Mouse (Mus musculus): ENCODE measurements around the gene Gm26938.
A peak's percentile ranks its signal among the peaks of the same experiment; 100 is the strongest.

Gene Gm26938

DNA sequence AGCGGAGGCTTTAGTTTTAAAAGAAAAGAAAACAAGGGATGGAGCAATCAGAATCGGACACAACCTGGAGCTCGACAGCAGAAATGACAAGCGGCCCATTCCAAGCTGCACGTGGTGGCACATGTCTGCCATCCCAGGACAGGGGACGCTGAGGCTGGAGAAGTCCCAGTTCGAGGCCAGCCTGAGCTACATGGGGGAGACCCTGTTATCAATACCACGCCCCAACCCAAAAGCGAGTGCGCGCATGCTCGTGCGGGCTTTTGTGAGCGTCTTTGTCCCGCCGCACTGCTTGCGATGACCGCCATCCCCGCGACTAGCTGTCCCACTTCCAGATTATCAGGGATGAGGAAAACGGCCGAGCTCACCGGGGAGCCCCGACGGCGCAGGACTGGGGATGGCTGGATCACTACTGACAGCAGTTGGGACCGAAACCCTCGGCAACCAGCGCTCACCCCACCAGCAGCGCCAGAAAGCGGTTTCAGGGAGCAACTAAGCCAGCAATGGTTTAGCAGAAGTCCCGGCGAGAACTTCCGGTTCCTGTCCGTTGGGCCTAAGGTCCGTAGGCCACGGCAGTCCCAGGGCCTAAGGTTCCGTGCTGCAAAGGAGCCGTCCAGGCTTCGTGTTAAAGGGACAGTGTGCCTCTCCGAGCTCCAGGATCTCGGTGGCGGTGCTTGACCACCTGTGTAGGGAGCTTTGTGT, at the start of gene Gm26938, which contains the start of gene Psmg3:
TSS of gene Gm26938 (minus strand) at position 51 of the 699 bp plus-strand sequence.
TSS of gene Psmg3 (minus strand) at position 529 of the 699 bp plus-strand sequence.
- DNase-seq (ENCODE audit: low spot score), result peak; percentile 89

DNA sequence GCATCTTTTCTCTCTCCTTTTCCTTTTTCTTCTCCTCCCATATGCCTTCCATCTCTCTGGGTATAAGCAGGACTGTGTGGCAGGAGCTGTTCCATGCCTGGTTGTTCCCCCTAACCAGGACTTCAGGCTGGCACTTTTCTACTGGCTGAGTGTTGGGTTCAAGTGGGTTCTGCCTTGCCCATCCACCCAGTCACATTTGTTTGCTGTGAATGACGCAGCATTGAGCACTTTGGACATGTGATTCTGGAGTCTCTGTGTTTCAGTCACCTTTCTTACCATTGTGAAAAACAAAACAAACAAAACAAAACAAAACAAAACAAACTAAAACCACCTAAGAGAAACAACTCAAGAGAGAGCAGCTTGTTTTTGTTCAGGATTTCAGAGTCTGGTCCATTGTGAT, 45.3 kb upstream of the Gm26938 start:
- no peak for DNase-seq (ENCODE audit: low spot score)

DNA sequence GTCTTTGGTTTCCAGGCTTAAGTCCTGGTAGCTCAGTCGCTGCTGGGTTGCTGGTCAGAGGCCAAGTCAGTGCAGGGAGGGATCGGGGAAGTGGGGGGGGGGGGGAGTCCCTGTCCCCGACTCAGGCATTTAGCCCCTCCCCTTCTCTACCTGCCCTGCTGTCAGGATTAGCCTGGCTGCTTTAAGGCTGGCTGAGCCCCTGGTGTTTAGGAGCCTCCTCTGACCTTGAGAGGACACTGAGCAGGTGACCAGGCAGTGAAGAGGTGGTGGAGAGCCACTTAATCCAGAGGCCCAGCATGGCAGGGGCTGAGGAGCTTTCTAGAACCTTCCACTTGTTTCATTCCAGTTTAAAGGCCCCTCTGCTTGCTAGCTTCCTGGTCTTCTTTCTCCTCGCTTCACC, 44.7 kb upstream of the Gm26938 start:
- no peak for DNase-seq (ENCODE audit: low spot score)

DNA sequence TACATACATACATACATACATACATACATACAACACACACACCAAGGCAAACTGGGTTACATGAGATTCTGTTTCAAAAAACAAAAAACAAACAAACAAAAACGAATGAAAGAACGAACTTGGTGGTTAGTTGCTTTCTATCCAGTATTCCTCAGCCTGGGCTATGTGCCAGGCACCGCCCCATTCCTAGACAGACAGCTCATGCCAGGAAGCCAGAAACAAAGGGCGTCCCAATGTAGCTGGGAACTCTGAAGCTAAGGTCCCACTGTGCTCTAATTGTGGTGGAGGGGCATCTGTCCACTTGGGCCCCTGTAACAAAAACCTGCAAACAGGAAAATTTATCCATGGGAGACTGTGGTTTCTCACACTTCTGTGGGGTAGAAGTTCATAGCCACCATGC, 36.6 kb upstream of the Gm26938 start:
- peak; percentile 80 for DNase-seq (ENCODE audit: low spot score)

DNA sequence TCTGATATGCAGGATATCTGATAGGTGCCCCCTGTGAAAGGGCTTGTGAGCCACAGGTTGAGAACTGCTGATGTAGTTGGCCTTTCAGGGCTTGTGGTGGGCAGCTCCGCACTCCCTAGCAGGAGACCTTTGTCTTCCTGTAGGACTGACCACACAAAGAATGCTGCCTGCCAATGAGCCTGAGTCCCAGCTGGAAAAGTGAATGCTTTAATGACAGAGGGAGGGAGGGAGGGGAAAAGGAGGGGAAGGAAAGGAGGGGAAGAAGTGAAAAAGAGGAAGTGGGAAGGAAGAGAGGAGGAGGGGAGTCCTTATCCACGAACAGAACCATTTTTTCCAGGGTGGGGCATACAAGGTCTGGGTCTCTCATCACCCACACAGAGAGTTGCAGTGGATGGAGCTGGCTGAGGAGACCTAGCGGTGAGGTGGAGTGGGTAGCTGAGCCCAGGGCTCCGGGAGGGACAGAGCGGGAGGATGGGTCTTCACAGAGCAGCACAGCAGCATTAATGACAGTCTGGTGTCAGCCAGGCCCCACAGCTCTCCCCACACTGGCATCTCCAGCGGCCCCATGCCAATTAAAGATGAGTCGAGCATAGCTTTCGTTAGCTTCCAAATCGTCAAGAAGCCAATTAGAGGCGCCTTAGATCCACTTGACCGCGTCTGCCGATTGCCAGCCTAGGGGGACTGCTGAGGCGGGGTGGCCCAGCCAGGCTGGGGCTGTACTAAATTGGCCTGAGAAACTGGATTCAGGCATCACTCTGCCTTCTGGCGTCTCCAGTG, 34.3 kb upstream of the Gm26938 start:
- no peak for DNase-seq (ENCODE audit: low spot score)

DNA sequence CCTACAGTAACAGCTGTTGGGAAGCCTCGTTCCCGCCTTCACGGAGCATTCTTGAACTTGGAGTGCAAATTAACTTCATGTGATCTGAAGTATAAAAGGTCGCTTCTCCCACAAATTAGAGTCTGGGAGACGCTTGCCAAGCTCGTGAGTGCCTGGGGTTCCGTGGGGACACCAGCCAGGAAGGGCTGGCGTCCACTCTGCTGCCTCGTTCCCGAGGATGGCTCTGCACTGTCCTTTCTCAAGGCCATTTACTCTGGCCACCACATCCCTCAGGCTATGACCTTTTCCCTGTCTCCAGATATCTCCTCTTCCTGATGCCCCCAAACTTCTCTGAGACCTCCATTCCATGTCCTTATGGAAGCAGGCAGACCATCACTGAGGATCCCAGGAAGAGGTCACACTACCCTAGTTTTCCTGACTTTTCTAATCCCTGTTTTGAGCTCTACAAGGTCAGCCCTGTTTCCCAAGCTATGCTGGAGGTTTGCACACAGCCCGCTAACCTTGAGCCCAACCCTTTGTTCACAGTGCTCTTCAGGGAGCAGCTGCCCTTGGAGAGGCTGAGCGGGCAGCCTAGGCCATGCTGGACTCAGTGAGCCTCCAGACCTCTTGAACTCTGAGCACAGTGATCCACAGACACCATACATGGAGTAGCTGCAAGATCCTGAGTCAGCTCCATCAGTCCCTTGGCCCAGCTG, 23.6 kb upstream of the Gm26938 start:
- peak; percentile 63 for DNase-seq (ENCODE audit: low spot score)

DNA sequence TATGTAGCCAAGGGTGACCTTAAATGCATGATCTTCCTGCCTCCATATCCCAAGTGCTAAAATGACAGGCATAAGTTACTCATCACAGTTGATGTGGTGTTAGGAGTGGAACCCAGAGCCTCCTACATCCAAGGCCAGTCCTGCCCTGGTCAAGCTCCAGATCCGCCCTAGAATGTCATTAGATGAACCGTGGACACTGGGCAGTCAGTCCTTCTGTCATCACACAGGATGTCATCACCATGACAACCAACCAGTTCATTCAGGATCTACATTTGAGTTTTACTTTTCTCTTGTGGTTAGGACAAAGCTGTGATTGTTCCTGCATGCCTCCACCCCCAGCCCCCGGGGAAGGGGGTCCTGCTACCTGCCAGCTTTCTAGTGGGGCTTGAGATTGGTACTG, 12.9 kb upstream of the Gm26938 start:
- DNase-seq (ENCODE audit: low spot score), result no peak

DNA sequence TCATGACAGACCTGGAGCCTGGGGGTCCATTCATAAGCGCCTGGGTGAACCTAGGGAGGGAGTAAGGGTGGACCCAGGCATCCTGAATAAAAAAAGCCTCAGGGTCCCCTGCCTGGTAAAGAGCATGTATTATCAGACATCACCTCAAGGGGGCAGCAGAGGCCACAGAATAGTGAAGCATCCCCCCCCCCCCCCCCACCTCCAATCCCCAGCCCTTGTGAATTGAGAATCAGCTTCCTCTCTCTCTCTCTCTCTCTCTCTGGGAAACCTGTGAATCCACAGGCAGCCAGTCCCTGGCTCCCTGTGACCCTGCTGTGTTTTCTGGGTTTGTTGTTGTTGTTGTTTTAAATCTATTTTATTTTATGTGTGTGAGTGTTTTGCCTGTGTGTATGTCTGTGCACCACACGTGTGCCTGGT, 12.3 kb upstream of the Gm26938 start:
- DNase-seq (ENCODE audit: low spot score), result peak; percentile 88

DNA sequence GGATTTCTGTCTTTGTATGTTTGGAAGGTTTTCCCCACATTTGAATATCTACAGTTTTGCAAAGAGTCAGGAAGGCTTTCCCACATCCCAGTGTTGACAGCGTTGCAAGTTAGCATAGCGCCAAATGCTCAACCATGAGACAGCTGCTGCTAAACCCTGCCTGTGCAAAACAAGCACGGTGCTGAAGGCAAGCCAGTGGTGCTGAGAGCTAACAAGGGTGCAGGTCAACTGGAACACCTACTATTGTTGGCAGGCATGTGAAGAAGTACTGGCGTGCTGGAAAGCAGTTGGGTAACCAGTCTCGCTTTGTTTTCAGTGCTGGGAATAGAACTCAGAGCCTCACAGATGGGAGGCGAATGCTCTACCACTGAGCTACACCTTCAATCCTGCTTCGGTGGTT, 9.5 kb upstream of the Gm26938 start:
- DNase-seq (ENCODE audit: low spot score), result no peak

DNA sequence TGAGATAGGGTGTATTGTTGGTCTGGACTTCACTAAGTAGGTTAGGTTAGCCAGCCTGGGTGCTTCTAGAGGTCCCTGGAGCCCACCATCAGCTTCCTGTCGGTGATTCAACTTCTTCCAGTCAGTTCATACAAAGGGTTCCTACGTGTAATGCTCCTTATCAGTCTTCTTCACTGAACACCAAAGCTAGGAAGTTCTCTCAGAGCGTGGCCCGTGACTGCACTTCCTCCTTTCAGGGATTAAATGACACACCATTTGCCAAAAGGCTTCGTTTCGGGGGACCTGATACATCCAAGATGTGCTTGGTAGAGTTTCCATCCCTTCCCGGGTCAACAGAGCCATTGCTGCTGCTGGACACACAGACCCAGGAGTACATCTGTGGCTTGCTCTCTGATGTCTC, 5.9 kb upstream of the Gm26938 start:
- no peak for DNase-seq (ENCODE audit: low spot score)

DNA sequence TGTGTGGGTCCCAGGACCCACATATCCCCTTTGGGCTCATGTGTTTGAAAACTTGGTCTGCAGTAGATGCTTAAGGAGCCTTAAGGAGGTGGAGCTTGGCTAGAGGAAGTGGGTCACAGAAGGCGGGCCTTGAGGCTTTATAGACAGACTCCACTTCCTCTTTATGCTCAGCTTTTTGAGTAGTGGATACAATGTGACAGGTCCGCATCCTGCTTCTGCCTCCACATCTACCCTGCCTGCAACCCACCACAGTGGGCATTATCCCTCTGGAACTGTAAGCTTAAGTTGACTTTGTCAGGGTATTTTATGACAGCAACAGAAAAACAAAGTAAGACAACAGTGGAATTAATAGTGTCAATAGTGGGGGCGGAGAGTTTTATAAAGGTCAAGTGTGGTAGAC, 4.5 kb upstream of the Gm26938 start:
- DNase-seq (ENCODE audit: low spot score), result no peak

DNA sequence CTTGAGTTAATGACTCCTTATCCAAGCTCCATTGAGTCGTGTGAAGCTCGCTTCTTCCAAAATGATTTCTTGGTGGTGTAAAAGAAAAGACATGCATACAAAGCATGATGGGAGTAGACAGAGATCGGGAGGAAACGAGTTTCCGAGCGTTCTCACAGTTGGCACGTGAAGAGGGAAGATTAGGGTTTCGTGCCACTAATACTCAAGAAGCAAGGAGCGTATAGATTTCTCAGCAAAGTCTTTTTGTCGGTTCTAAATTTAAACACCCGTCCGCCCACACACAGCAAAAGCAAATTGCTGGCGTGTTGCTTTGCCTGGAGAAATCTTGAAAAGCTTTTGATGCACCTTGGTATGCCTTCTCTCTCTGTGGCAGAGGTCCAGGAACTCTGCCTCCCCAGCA, 3.2 kb upstream of the Gm26938 start:
- no peak for DNase-seq (ENCODE audit: low spot score)

DNA sequence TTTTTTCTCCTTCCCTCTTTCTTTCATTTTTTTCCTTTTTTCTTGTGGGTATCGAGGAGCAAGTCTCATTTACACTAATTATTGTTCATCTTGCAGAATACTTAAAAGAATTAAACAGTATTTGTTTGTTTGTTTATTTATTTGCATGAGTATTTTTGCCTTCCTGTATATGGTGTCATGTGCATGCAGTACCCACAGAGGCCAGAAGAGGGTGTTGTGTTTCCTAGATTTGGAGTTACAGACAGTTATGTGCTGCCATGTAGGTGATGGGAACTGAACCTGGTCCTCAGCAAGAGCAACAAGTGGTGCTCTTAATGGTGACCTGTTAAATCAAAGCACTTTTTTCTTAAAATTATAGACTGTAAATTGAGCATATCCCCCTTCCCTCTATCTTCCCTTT, 1.4 kb upstream of the Gm26938 start:
- no peak for DNase-seq (ENCODE audit: low spot score)

DNA sequence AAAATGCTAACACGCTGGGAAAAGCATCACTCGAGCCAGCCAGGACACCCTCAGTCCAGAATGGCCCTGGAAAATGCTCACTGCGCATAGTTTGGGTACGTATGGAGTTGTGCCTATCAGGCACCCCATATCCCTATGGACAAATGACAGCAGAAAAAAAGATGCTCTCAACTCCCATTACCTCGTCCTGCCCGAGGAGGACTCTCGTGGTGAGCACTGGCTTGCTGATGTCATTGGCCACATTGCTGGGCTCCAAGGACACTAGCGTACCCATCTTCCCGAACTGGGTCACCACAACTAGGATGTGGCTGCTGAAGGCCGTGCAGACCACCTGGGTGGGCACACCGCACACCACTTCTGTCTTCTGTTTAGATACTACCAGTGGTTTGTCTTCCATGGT, 260 bp downstream of the Gm26938 start:
- no peak for DNase-seq (ENCODE audit: low spot score)

DNA sequence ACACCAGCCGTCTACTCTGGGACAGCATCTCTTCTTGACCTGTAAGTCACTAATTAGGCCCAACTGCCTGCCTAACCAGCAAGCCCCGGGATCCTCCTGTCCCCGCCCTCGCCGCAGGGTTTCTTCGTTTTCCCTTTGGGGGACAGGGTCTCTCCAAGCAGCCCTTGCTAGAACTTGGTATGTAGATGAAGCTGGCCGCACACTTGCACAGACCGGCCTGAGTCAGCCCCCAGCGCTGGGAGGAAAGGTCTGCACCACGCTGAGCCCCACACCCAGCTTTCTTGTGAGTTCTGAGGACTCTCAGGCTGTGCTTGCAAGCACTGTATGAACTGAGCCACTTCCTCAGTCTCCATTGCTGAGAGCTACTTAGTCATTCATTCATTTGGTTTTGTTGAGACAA, 1.7 kb downstream of the Gm26938 start:
- no peak for DNase-seq (ENCODE audit: low spot score)

DNA sequence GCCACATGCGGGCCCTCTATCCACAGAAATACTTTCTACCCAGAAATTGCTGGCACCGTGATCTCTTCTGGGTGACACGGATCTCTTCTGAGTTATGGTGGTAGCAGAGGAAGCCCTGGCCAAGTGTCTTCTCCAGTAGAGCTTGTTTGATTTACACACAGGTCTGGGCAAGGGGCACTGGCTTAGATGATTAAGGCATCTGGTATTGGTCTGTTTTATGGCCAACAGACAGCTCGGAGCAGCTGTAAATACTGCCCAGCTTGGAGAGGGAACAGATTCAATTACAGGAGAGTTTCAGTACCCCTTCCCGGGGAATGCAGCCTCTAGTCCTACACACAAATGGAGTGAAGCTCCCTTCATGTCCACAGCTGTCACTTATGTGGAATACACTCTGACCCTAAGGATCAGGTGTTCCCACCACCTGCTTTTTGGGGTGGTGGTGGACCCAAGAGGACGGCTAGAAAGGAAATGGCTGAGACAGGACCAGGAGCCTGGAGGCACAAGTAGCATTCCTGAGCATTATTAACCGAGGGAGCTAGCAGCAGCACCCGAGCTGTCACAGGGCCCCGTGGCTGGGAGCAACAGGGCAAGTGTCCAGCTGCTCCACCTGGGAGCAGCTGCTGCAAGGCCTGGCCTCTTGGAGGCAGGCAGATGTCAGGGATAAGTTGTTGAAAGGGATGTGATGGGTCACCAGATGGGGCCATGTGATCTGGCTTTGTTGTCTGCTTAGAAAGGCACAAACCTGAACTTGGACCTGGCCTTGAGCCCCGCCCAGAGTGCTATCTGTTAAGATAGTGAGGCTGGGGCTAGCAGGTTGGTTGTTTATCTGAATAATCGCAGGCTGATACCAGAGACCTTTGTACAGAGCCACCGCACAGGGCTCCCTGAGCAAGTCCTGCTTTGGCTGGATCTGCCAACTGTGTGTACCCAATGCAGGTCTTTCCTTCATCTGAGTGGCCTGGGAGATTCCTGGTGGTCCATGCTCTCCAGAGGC, 4.4 kb downstream of the Gm26938 start:
- DNase-seq (ENCODE audit: low spot score), result no peak

DNA sequence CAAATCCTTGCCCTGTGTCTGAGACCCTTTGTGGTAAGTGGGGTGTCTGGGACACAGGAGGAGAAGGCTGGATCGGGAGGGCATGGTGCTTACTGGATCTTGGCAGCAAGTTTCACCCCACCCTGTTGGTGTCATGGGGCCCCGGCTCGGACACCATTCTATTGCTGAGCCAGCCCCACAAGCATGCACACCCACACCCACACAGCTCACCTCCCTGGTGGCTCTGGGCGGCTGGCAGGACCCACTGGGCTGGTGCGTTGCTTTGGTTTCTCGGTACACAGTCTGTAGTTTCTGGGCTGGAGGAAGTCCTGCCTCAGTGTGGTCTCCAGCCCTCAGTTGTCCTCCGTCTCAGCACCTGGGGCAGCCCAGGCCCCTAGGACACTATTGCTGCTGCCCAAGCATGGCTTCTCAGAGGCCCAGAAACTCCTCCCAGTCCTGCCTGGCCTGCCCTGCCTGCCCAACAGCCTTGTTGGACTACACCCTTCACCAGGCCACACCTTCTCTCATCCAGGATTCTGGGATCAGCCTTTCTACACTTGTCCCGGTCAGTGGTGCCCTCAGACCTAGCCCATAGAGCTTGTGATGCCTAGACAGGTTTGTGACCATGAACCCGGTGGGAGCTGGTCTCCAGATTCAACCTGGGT, 6.5 kb downstream of the Gm26938 start, which contains the start of gene Tmem184a:
TSS of gene Tmem184a (minus strand) at position 380 of the 644 bp plus-strand sequence.
- DNase-seq (ENCODE audit: low spot score), result no peak

DNA sequence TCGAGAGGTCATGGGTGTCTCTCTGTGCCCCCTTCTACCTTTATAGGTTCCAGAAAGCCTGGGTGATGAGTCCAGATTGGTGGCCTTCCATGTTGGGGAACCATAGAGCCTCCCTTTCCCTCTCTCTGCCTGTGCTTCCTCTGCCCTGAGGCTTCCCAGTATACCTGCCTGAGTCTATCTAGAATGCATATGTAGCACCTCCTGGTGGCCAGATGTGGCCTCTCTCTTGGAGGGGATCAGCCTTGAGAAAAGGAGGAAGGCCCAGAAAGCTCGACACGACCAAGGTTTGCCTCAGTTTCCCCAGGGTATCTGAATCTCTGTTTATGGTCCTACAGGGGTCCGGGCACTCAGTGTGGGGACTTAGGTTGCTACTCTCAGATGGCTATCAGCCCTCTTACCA, 7.4 kb downstream of the Gm26938 start:
- peak; percentile 78 for DNase-seq (ENCODE audit: low spot score)

DNA sequence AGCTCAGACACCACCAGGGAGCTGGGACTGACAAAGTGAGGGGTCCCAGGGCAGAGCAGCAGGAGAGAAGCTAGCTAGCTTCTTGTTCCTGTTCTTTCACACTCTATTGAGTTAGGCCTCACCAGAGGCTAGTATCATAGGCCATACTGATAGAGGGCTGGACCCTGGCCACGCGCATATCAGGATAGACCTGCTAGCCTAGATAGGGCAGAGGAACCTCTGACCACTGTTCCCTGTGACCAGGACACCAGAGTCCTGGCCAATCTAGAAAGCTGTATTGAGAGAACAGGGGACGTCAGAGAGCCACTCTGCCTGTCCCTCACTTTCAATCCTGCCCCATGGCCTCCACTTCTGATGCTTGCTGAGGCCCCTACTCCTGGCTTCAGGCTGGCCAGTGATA, 8.2 kb downstream of the Gm26938 start:
- no peak for DNase-seq (ENCODE audit: low spot score)

DNA sequence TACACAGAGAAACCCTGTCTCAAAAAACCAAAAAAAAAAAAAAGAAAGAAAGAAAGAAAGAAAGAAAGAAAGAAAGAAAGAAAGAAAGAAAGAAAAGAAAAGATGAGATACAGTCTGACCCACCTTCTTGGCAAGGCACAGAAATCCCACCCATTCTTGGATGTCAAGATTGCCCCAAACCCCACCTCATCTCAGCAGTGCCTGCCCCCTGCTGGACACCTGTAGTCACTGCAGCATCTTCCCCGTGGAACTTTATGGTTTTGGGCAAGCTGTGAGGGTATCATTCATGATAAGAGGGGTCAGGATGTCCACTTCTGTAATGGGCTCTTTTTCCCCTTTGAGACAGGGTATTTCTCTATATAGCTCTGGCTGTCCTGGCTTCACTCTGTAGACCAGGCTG, 8.9 kb downstream of the Gm26938 start:
- DNase-seq (ENCODE audit: low spot score), result peak; percentile 61

DNA sequence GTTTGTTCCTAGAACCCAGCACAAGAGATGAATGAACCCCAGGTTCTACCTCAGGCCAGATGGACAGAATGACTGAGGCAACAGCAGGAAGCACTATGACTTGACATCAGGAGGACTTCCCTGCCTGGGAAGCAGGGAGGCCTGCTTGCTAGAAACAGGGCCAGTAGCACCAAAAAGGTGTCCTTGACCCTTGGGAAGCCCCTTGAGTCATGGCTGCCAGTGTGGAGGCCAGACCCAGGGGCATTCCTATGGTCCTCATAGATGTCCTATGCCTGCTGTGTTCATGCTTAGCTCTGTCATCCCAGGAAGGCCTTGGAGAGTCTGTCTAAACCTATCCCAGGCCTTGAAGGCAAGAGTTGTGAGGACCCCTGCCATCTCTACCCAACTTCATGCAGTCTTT, 9.8 kb downstream of the Gm26938 start:
- DNase-seq (ENCODE audit: low spot score), result peak; percentile 43

Data from testis, postnatal 10 days (tissue).